Mouse (Mus musculus) lung, embryonic 15.5 days (tissue): ENCODE measurements around the gene 1700001O22Rik. TPM values are rescaled to one million over a fixed set of nuclear protein-coding genes. Genes with fewer than 3 reads are reported as not detected.
A peak's percentile ranks its signal among the peaks of the same experiment; 100 is the strongest.

Experiments
- ATAC-seq: fragments of 200-750 bp; cut with Nextera tagmentation; 2 replicates; pipeline ENCODE4 v1.8.0; 2017; ENCODE audit warnings: moderate number of reproducible peaks, borderline replicate concordance; ENCODE audit not compliant: low FRiP score, low TSS enrichment; ENCODE audit errors: extremely low read depth
- H3K27ac ChIP-seq: fragments of 300-500 bp; sonication (generic); 2 replicates; pipeline ENCODE4 v1.5.1; 2015; ENCODE audit warnings: moderate library complexity, mild to moderate bottlenecking, inconsistent platforms
- H3K27me3 ChIP-seq: fragments of 300-500 bp; sonication (generic); 2 replicates; pipeline ENCODE4 v1.6.1; 2015; ENCODE audit warnings: inconsistent platforms
- H3K36me3 ChIP-seq: fragments of 300-500 bp; sonication (generic); 2 replicates; pipeline ENCODE4 v1.6.1; 2015; ENCODE audit warnings: inconsistent platforms
- H3K4me1 ChIP-seq: fragments of 300-500 bp; sonication (generic); 2 replicates; pipeline ENCODE4 v1.6.1; 2015; ENCODE audit warnings: inconsistent platforms
- H3K4me2 ChIP-seq: fragments of 300-500 bp; sonication (generic); 2 replicates; pipeline ENCODE4 v1.6.1; 2015; ENCODE audit warnings: inconsistent platforms, mild to moderate bottlenecking, moderate library complexity
- H3K4me3 ChIP-seq: fragments of 300-500 bp; sonication (generic); 2 replicates; pipeline ENCODE4 v1.5.1; 2015; ENCODE audit warnings: mild to moderate bottlenecking, inconsistent platforms
- H3K9ac ChIP-seq: fragments of 300-500 bp; sonication (generic); 2 replicates; pipeline ENCODE4 v1.6.1; 2015; ENCODE audit warnings: inconsistent platforms
- H3K9me3 ChIP-seq: fragments of 300-500 bp; sonication (generic); 2 replicates; pipeline ENCODE4 v1.6.1; 2016; ENCODE audit warnings: inconsistent platforms
- WGBS: fragments of 180-500 bp; shearing (Covaris S2); methylation state at CpG from one replicate; pipeline ENCODE4 v1.1.7; 2015; 5-methylcytosine and 5-hydroxymethylcytosine counted together
- polyA plus RNA-seq: library from polyadenylated mRNA; unstranded; fragments of >200 nt; fragmentation: Nextera tagmentation; extraction: Ambion mirVana; gene quantifications from 2 replicates; pipeline ENCODE4 v1.2.1, GENCODE M21; 2015

The 1700001O22Rik gene
- polyA plus RNA-seq, 1 experiment from 2014 or later = 6.0 TPM

GRCm38 (mm10) chr2:30830283-30830795 lies 26.9 kb upstream of the 1700001O22Rik start, which contains the start of gene Asb6:
Gene Asb6, minus strand, starts transcription at chr2:30830333.
- peaks cover 15% of the 10 kb centered on the region for H3K36me3 ChIP-seq
- no peaks in the 10 kb centered on the region for H3K9me3 ChIP-seq
- H3K4me1 ChIP-seq = peaks cover 15% of the 10 kb centered on the region
- ATAC-seq = no peak
- H3K27me3 ChIP-seq = no peaks in the 10 kb centered on the region
- H3K4me2 ChIP-seq = no peak within 1 kb of the TSS
- H3K4me3 ChIP-seq = no peak within 1 kb of the TSS
- no peak within 1 kb of the TSS for H3K9ac ChIP-seq
- no peak within 1 kb of the TSS for H3K27ac ChIP-seq
- 27% methylated on average over 4 of the region's 4 CpGs for WGBS

- H3K4me2 ChIP-seq = no peak overlapping the region
- H3K27me3 ChIP-seq = no peaks in the 10 kb centered on the region
- no peaks in the 10 kb centered on the region for H3K9me3 ChIP-seq
- H3K4me1 ChIP-seq = peaks cover 15% of the 10 kb centered on the region
- H3K36me3 ChIP-seq = peaks cover 25% of the 10 kb centered on the region
- no peak overlapping the region for H3K4me3 ChIP-seq
- 40% methylated on average over 5 of the region's 5 CpGs for WGBS
- ATAC-seq = no peak
- H3K9ac ChIP-seq = no peak overlapping the region
- H3K27ac ChIP-seq = no peak overlapping the region
These were observed 25.9 kb upstream of the 1700001O22Rik start for GRCm38 (mm10) chr2:30829315-30829714.

DNA sequence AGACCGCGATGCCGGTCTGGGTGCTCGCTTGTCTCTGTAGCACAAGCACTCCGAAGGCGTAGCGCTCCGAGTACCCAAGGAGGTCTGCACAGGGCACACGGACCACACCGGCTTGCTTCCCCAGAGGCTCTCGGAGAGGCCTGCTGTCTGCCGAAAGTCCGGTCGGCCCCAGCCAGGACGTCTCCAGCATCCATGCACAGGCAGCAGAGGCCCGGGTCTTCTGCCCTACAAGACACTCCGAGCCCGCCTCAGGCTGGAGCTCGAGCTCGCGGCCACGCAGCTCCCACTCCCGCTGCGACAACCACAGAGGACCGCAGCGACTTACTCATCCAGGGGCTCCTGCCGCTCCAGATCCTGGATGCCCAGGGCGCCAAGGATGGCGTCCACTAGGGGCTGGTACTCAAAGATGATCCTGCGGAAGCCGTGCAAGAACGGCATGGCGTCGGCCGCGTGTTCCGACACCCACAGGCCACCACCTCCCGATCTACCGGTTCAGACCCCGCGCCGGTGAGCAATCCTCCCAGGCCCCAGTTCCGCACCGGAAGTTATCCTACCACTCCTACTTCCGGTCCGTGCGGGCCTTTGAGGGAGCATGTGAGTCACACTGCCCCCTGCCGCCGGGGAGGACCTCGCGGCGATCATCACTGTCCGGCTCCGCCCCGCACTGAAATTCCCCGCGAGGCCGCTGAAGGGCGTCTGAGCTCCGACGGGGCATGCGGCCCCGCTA lies 24.5 kb upstream of the 1700001O22Rik start:
- Histone ChIP-seq H3K9me3 (no peaks in the 10 kb centered on the region), H3K27me3 (no peaks in the 10 kb centered on the region), H3K27ac (peak overlapping the region; percentile 57), H3K4me3 (peak overlapping the region; percentile 99), H3K36me3 (peaks cover 39% of the 10 kb centered on the region), H3K9ac (peak overlapping the region; percentile 96), H3K4me2 (peak overlapping the region; percentile 91), H3K4me1 (peaks cover 28% of the 10 kb centered on the region)
- peak; percentile 60; the same call in 1 of the 2 replicates for ATAC-seq
- under 1% methylated on average over 63 of the region's 63 CpGs for WGBS

- ATAC-seq = no peak
- WGBS = 28% methylated on average over 26 of the region's 26 CpGs
- Histone ChIP-seq H3K27me3 (no peaks in the 10 kb centered on the region), H3K27ac (peak overlapping the region; percentile 57; the same call in 1 of the 2 replicates), H3K9me3 (no peaks in the 10 kb centered on the region), H3K4me1 (peaks cover 35% of the 10 kb centered on the region), H3K4me2 (peak overlapping the region; percentile 91), H3K36me3 (peaks cover 48% of the 10 kb centered on the region), H3K9ac (peak overlapping the region; percentile 96), H3K4me3 (peak overlapping the region; percentile 99)
These were observed 23.6 kb upstream of the 1700001O22Rik start for GRCm38 (mm10) chr2:30826825-30827748.

DNA sequence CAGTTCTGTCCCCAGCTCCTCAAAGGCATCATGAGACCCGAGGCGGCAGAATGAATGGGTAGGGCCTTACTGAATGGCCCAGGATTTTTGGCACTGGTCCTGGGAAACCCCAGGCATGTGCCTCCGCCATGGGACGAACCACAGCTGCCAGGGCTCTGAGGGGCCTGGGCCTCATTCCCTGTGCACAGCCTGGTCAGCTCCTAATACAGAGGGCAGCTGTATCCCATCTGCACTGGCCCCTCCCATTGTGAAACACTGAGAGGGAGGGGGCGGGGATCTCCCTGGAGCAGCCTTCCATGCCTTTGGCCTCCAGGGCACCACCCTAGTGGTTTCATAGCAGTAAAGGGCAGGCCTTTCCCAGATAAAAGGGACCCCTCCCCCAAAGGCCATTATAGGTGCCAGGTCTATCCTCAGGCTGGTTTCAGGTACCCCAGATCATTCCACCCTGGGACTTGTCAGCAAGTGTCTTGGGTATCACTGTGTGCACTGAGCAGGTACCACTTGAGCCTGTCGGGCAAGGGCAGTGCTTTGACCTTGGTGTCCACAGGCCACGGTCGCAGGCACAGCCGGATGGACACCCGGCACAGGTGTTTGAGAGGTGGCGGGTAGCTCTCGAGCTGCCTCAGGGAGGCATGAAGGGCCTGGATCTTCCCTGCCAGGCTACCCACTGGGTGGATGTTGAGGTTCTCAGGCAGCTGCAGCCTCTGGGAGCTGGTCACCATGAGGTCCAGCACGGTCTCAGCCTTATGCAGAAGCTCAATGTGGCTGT lies 20.1 kb upstream of the 1700001O22Rik start:
- H3K36me3 ChIP-seq = peaks cover 73% of the 10 kb centered on the region
- peaks cover 43% of the 10 kb centered on the region for H3K4me1 ChIP-seq
- no peaks in the 10 kb centered on the region for H3K9me3 ChIP-seq
- no peaks in the 10 kb centered on the region for H3K27me3 ChIP-seq
- no peak overlapping the region for H3K4me3 ChIP-seq
- H3K4me2 ChIP-seq = no peak overlapping the region
- H3K27ac ChIP-seq = peak overlapping the region; percentile 75
- peak; percentile 88 for ATAC-seq
- H3K9ac ChIP-seq = no peak overlapping the region
- WGBS = 60% methylated on average over 13 of the region's 13 CpGs

DNA sequence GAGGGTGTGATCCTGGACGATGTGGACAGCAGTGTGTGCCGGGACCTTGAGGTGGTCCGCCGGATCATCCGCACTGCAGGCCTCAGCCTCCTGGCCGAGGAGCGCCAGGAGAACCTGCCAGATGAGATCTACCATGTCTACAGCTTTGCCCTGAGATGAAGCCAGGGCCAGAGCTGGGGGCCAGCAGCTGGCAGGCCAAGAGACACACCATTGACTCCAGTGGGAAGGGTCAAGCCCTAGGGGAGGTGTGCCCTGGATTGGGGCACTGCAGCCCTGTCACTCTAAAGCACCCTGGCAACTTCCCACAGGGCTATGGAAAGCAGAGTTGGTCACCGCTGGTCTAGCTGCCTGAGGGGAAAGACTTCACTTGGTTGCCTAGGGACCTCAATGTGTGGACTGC lies 19.0 kb upstream of the 1700001O22Rik start:
- Histone ChIP-seq H3K9ac (no peak overlapping the region), H3K9me3 (no peaks in the 10 kb centered on the region), H3K4me3 (no peak overlapping the region), H3K36me3 (peaks cover 73% of the 10 kb centered on the region), H3K4me1 (peaks cover 38% of the 10 kb centered on the region), H3K4me2 (no peak overlapping the region), H3K27me3 (no peaks in the 10 kb centered on the region), H3K27ac (peak overlapping the region; percentile 75)
- no peak for ATAC-seq
- WGBS = 84% methylated on average over 8 of the region's 8 CpGs

- WGBS = 94% methylated on average over 3 of the region's 3 CpGs
- Histone ChIP-seq H3K27ac (no peak overlapping the region), H3K36me3 (peaks cover 72% of the 10 kb centered on the region), H3K9ac (no peak overlapping the region), H3K27me3 (no peaks in the 10 kb centered on the region), H3K4me2 (no peak overlapping the region), H3K4me3 (no peak overlapping the region), H3K4me1 (peaks cover 28% of the 10 kb centered on the region), H3K9me3 (no peaks in the 10 kb centered on the region)
- no peak for ATAC-seq
These were observed 17.6 kb upstream of the 1700001O22Rik start for GRCm38 (mm10) chr2:30821073-30821472.

- H3K27me3 ChIP-seq = no peaks in the 10 kb centered on the region
- H3K4me1 ChIP-seq = peaks cover 28% of the 10 kb centered on the region
- H3K4me2 ChIP-seq = no peak overlapping the region
- ATAC-seq = no peak
- 92% methylated on average over 5 of the region's 5 CpGs for WGBS
- peaks cover 72% of the 10 kb centered on the region for H3K36me3 ChIP-seq
- H3K9me3 ChIP-seq = no peaks in the 10 kb centered on the region
- H3K4me3 ChIP-seq = no peak overlapping the region
- no peak overlapping the region for H3K27ac ChIP-seq
- no peak overlapping the region for H3K9ac ChIP-seq
These were observed 16.4 kb upstream of the 1700001O22Rik start for GRCm38 (mm10) chr2:30819873-30820272.

- Histone ChIP-seq H3K9me3 (no peaks in the 10 kb centered on the region), H3K9ac (no peak overlapping the region), H3K36me3 (peaks cover 59% of the 10 kb centered on the region), H3K27me3 (no peaks in the 10 kb centered on the region), H3K4me2 (no peak overlapping the region), H3K4me3 (no peak overlapping the region), H3K27ac (no peak overlapping the region), H3K4me1 (0 out of 2 replicates have a peak, but pooled peaks cover 6% of the 10 kb centered on the region)
- WGBS = 85% methylated on average over 1 of the region's 1 CpGs
- ATAC-seq = no peak
These were observed 12.9 kb upstream of the 1700001O22Rik start for GRCm38 (mm10) chr2:30816383-30816782.

GRCm38 (mm10) chr2:30810573-30810972 lies 7.1 kb upstream of the 1700001O22Rik start:
- no peak overlapping the region for H3K4me3 ChIP-seq
- H3K27me3 ChIP-seq = no peaks in the 10 kb centered on the region
- no peak for ATAC-seq
- H3K4me1 ChIP-seq = peaks cover 35% of the 10 kb centered on the region
- H3K36me3 ChIP-seq = peaks cover 26% of the 10 kb centered on the region
- H3K4me2 ChIP-seq = no peak overlapping the region
- H3K9ac ChIP-seq = no peak overlapping the region
- 84% methylated on average over 7 of the region's 7 CpGs for WGBS
- no peak overlapping the region for H3K27ac ChIP-seq
- no peaks in the 10 kb centered on the region for H3K9me3 ChIP-seq

GRCm38 (mm10) chr2:30809503-30809902 lies 6.0 kb upstream of the 1700001O22Rik start:
- no peak for ATAC-seq
- Histone ChIP-seq H3K36me3 (peaks cover 16% of the 10 kb centered on the region), H3K4me1 (peaks cover 35% of the 10 kb centered on the region), H3K9me3 (no peaks in the 10 kb centered on the region), H3K27ac (0 out of 2 replicates have a peak overlapping the region, but pooled peaks have one; percentile 1), H3K9ac (no peak overlapping the region), H3K4me2 (peak overlapping the region; percentile 5; the same call in 1 of the 2 replicates), H3K27me3 (no peaks in the 10 kb centered on the region), H3K4me3 (no peak overlapping the region)
- WGBS = 37% methylated on average over 5 of the region's 5 CpGs
